Mouse (Mus musculus): ENCODE data around the gene Fam104a. TPM values are rescaled to one million over a fixed set of nuclear protein-coding genes. Genes with fewer than 3 reads are reported as not detected.

Gene Fam104a
- total and polyA plus RNA-seq, 3 experiments: 14.6 to 57.0 (median 35.3) TPM

- Histone ChIP-seq H3K79me2 (replicated peaks; ENCODE audit: control insufficient read depth, extremely low read depth, insufficient read depth, poor library complexity, severe bottlenecking) (0 out of 2 replicates have a peak, but pooled peaks cover 10% of the 10 kb centered on the region), H3K36me3 (replicated peaks in 1 of 2; ENCODE audit: control insufficient read depth in 1 of 2, insufficient read depth in 1 of 2, low read length in 1 of 2) (peaks cover 68 to 85% of the 10 kb centered on the region in 2 experiments), H3K4me3 (replicated peaks in 1 of 3; ENCODE audit: low read depth in 2 of 3, low read length in 2 of 3, poor library complexity in 1 of 3) (no peak overlapping the region), H3K27me3 (replicated peaks) (no peaks in the 10 kb centered on the region), H3K9me3 (replicated peaks; ENCODE audit: low read length) (no peaks in the 10 kb centered on the region), H3K9ac (ENCODE audit: insufficient read depth, low read depth) (no peak overlapping the region), H3K27ac (ENCODE audit: insufficient read depth, low read depth) (no peak overlapping the region), H3K4me1 (ENCODE audit: control insufficient read depth in 1 of 2, insufficient read depth in 2 of 2) (peaks cover 0 to 32% of the 10 kb centered on the region in 2 experiments; a peak in 2 of 4 replicates), H3K4me2 (ENCODE audit: insufficient read depth, low read depth, poor library complexity, severe bottlenecking) (no peak overlapping the region)
- in situ Hi-C loops (cut with MboI; ENCODE audit: low pct_ligation_motif_present, low pct_unique_long_range_greater_than_20kb, low sequenced_read_pairs): no loop called here
- DNase-seq (ENCODE audit: extremely low read depth): no peak
- dilution Hi-C loops (cut with MboI; ENCODE audit: extremely low pct_ligation_motif_present, extremely low pct_unique_long_range_greater_than_20kb, low sequenced_read_pairs): no loop called here
- no peak for TF ChIP-seq ETS1 (conservative IDR thresholded peaks at IDR 0.05; ENCODE audit: low read depth, low read length)
- TF ChIP-seq HCFC1 (IDR thresholded peaks at IDR 0.05; ENCODE audit: low read depth, low read length): no peak
- TF ChIP-seq BHLHE40 (IDR thresholded peaks at IDR 0.05; ENCODE audit: low read depth, low read length): no peak
- TF ChIP-seq UBTF (IDR thresholded peaks at IDR 0.05; ENCODE audit: low read depth, low read length): no peak
- TF ChIP-seq TCF12 (IDR thresholded peaks at IDR 0.05; ENCODE audit: low read depth, low read length): no peak
- TF ChIP-seq EP300 (IDR thresholded peaks at IDR 0.05; ENCODE audit: low read length): no peak
- no peak for TF ChIP-seq MEF2A (IDR thresholded peaks at IDR 0.05; ENCODE audit: borderline replicate concordance, low read depth, low read length)
- TF ChIP-seq TBP (conservative IDR thresholded peaks at IDR 0.05; ENCODE audit: low read depth, low read length): no peak
- no peak for TF ChIP-seq GABPA (IDR thresholded peaks at IDR 0.05; ENCODE audit: insufficient replicate concordance, low read depth, low read length)
- TF ChIP-seq IRF4 (IDR thresholded peaks at IDR 0.05; ENCODE audit: low read depth, low read length): no peak
- TF ChIP-seq ZKSCAN1 (IDR thresholded peaks at IDR 0.05; ENCODE audit: borderline replicate concordance, low read depth, low read length): no peak
- TF ChIP-seq POLR2AphosphoS2 (IDR thresholded peaks at IDR 0.05; ENCODE audit: low read depth, low read length): no peak
- TF ChIP-seq POLR2A (IDR thresholded peaks at IDR 0.05; ENCODE audit: low read depth, low read length): no peak; the same call in 1 of the 2 replicates
- no peak for TF ChIP-seq JUND (conservative IDR thresholded peaks at IDR 0.05; ENCODE audit: low read depth, low read length)
- TF ChIP-seq MAX (IDR thresholded peaks at IDR 0.05; ENCODE audit: low read length): no peak
- no peak for TF ChIP-seq MAZ (IDR thresholded peaks at IDR 0.05; ENCODE audit: low read depth, low read length)
- TF ChIP-seq ZC3H11A (IDR thresholded peaks at IDR 0.05; ENCODE audit: low read depth, low read length): no peak
- no peak for TF ChIP-seq RCOR1 (conservative IDR thresholded peaks at IDR 0.05; ENCODE audit: low read depth, low read length)
- no peak for TF ChIP-seq CTCF (conservative IDR thresholded peaks at IDR 0.05 in 1 of 2, IDR thresholded peaks at IDR 0.05 in 1 of 2; ENCODE audit: low read depth in 2 of 2, low read length in 2 of 2)
Measured at GRCm38 (mm10) chr11:113661835-113662351, 22.1 kb downstream of the Fam104a start.

- Histone ChIP-seq H3K9me3 (replicated peaks; ENCODE audit: low read length) (no peaks in the 10 kb centered on the region), H3K9ac (ENCODE audit: insufficient read depth, low read depth) (no peak overlapping the region), H3K27me3 (replicated peaks) (no peaks in the 10 kb centered on the region), H3K4me1 (ENCODE audit: control insufficient read depth in 1 of 2, insufficient read depth in 2 of 2) (peaks cover 0 to 28% of the 10 kb centered on the region in 2 experiments; a peak in 2 of 4 replicates), H3K4me2 (ENCODE audit: insufficient read depth, low read depth, poor library complexity, severe bottlenecking) (no peak overlapping the region), H3K4me3 (replicated peaks in 1 of 3; ENCODE audit: low read depth in 2 of 3, low read length in 2 of 3, poor library complexity in 1 of 3) (no peak overlapping the region), H3K36me3 (replicated peaks in 1 of 2; ENCODE audit: control insufficient read depth in 1 of 2, insufficient read depth in 1 of 2, low read length in 1 of 2) (peaks cover 73 to 86% of the 10 kb centered on the region in 2 experiments), H3K79me2 (replicated peaks; ENCODE audit: control insufficient read depth, extremely low read depth, insufficient read depth, poor library complexity, severe bottlenecking) (0 out of 2 replicates have a peak, but pooled peaks cover 10% of the 10 kb centered on the region), H3K27ac (ENCODE audit: insufficient read depth, low read depth) (no peak overlapping the region)
- in situ Hi-C loops (cut with MboI; ENCODE audit: low pct_ligation_motif_present, low pct_unique_long_range_greater_than_20kb, low sequenced_read_pairs) (no loop called here), dilution Hi-C loops (cut with MboI; ENCODE audit: extremely low pct_ligation_motif_present, extremely low pct_unique_long_range_greater_than_20kb, low sequenced_read_pairs) (no loop called here)
- no peak for TF ChIP-seq TCF12 (IDR thresholded peaks at IDR 0.05; ENCODE audit: low read depth, low read length)
- no peak for TF ChIP-seq MAFK (IDR thresholded peaks at IDR 0.05; ENCODE audit: insufficient replicate concordance, low read length)
- TF ChIP-seq EP300 (IDR thresholded peaks at IDR 0.05; ENCODE audit: low read length): no peak
- no peak for TF ChIP-seq SIN3A (IDR thresholded peaks at IDR 0.05; ENCODE audit: low read length)
- TF ChIP-seq ELF1 (IDR thresholded peaks at IDR 0.05; ENCODE audit: low read depth, low read length): no peak
- no peak for TF ChIP-seq E2F4 (IDR thresholded peaks at IDR 0.05; ENCODE audit: insufficient replicate concordance, low read depth, low read length)
- no peak for TF ChIP-seq IRF4 (IDR thresholded peaks at IDR 0.05; ENCODE audit: low read depth, low read length)
- TF ChIP-seq PAX5 (IDR thresholded peaks at IDR 0.05; ENCODE audit: low read length): no peak
- no peak for TF ChIP-seq MAZ (IDR thresholded peaks at IDR 0.05; ENCODE audit: low read depth, low read length)
- TF ChIP-seq USF1 (IDR thresholded peaks at IDR 0.05; ENCODE audit: low read depth, low read length): no peak
- TF ChIP-seq POLR2A (IDR thresholded peaks at IDR 0.05; ENCODE audit: low read depth, low read length): no peak
- no peak for TF ChIP-seq RCOR1 (conservative IDR thresholded peaks at IDR 0.05; ENCODE audit: low read depth, low read length)
- no peak for TF ChIP-seq BHLHE40 (IDR thresholded peaks at IDR 0.05; ENCODE audit: low read depth, low read length)
- TF ChIP-seq CHD1 (IDR thresholded peaks at IDR 0.05; ENCODE audit: low read depth, low read length): no peak
- no peak for TF ChIP-seq TBP (conservative IDR thresholded peaks at IDR 0.05; ENCODE audit: low read depth, low read length)
- no peak for TF ChIP-seq JUN (IDR thresholded peaks at IDR 0.05; ENCODE audit: insufficient read depth, low read depth, low read length)
- no peak for TF ChIP-seq MYC (IDR thresholded peaks at IDR 0.05; ENCODE audit: low read depth, low read length)
- TF ChIP-seq GABPA (IDR thresholded peaks at IDR 0.05; ENCODE audit: insufficient replicate concordance, low read depth, low read length): no peak
- TF ChIP-seq SMC3 (IDR thresholded peaks at IDR 0.05; ENCODE audit: low read depth, low read length): no peak
- no peak for TF ChIP-seq ZMIZ1 (IDR thresholded peaks at IDR 0.05; ENCODE audit: low read depth, low read length)
- DNase-seq (ENCODE audit: extremely low read depth): no peak
Measured at GRCm38 (mm10) chr11:113660940-113661339, 23.0 kb downstream of the Fam104a start.
